Mouse (Mus musculus): ENCODE data around the gene Ttf1.
"Not testable (repeated sequence)": the region's sequence is repeated elsewhere in the genome, so short reads cannot be mapped to it uniquely, and the experiment has no call there.

The Ttf1 gene

GRCm38 (mm10) chr2:29054991-29055390 is 5.1 kb upstream of the Ttf1 start, which contains the start of gene Cfap77:
Gene Cfap77 (minus strand): TSS chr2:29055066.
- DNase-seq (ENCODE audit: low spot score in 2 of 2): peak; percentile 54 to 61

- DNase-seq (ENCODE audit: low spot score in 2 of 2): no peak
These were observed 5.7 kb downstream of the Ttf1 start for GRCm38 (mm10) chr2:29065796-29066195.

- DNase-seq (ENCODE audit: low spot score in 2 of 2): peak; percentile 7 to 18
These were observed 6.3 kb downstream of the Ttf1 start for GRCm38 (mm10) chr2:29066410-29066809.

GRCm38 (mm10) chr2:29074676-29075075 is 14.6 kb downstream of the Ttf1 start:
- DNase-seq (ENCODE audit: low spot score in 2 of 2): no peak

GRCm38 (mm10) chr2:29075331-29076070 is 15.4 kb downstream of the Ttf1 start:
- DNase-seq (ENCODE audit: low spot score in 2 of 2): no peak

- DNase-seq (ENCODE audit: low spot score in 2 of 2): no peak
These were observed 16.2 kb downstream of the Ttf1 start for GRCm38 (mm10) chr2:29076226-29076625.

GRCm38 (mm10) chr2:29081965-29082364 is 21.9 kb downstream of the Ttf1 start:
- DNase-seq (ENCODE audit: low spot score in 2 of 2): no peak

GRCm38 (mm10) chr2:29086026-29086425 is 26.0 kb downstream of the Ttf1 start:
- DNase-seq (ENCODE audit: low spot score in 2 of 2): no peak

GRCm38 (mm10) chr2:29089276-29089675 is 29.2 kb downstream of the Ttf1 start:
- not testable (repeated sequence) for DNase-seq (ENCODE audit: low spot score in 2 of 2)

- no peak for DNase-seq (ENCODE audit: low spot score in 2 of 2)
These were observed 35.6 kb downstream of the Ttf1 start for GRCm38 (mm10) chr2:29095674-29096073.

- no peak for DNase-seq (ENCODE audit: low spot score in 2 of 2)
These were observed 36.7 kb downstream of the Ttf1 start for GRCm38 (mm10) chr2:29096751-29097150.

GRCm38 (mm10) chr2:29097465-29097864 is 37.4 kb downstream of the Ttf1 start:
- no peak for DNase-seq (ENCODE audit: low spot score in 2 of 2)

GRCm38 (mm10) chr2:29097955-29098354 is 37.9 kb downstream of the Ttf1 start:
- not testable (repeated sequence) for DNase-seq (ENCODE audit: low spot score in 2 of 2)

- no peak for DNase-seq (ENCODE audit: low spot score in 2 of 2)
These were observed 38.7 kb downstream of the Ttf1 start for GRCm38 (mm10) chr2:29098786-29099185.

- DNase-seq (ENCODE audit: low spot score in 2 of 2): no peak
These were observed 39.6 kb downstream of the Ttf1 start for GRCm38 (mm10) chr2:29099646-29100045.

GRCm38 (mm10) chr2:29100822-29101534 is 40.9 kb downstream of the Ttf1 start:
- DNase-seq (ENCODE audit: low spot score in 2 of 2): no peak

GRCm38 (mm10) chr2:29102416-29103377 is 42.6 kb downstream of the Ttf1 start:
- DNase-seq (ENCODE audit: low spot score in 2 of 2): not testable (repeated sequence)

GRCm38 (mm10) chr2:29120969-29121368 is 60.9 kb downstream of the Ttf1 start:
- DNase-seq (ENCODE audit: low spot score in 2 of 2): no peak

GRCm38 (mm10) chr2:29122446-29122845 is 62.4 kb downstream of the Ttf1 start:
- DNase-seq (ENCODE audit: low spot score in 2 of 2): no peak

GRCm38 (mm10) chr2:29123907-29124569 is 64.0 kb downstream of the Ttf1 start, which contains the start of gene Setx:
Gene Setx (plus strand): TSS chr2:29124181.
- DNase-seq (ENCODE audit: low spot score in 2 of 2): no peak

- no peak for DNase-seq (ENCODE audit: low spot score in 2 of 2)
These were observed 64.5 kb downstream of the Ttf1 start for GRCm38 (mm10) chr2:29124571-29124935.
